Mouse (Mus musculus): ENCODE measurements at regions not wholly inside any gene's neighbourhood (a gene's known extent, or its start where the extent isn't known, plus 50 kb on each side); places are given as distances from the start of the nearest gene placed in this dataset.

GRCm38 (mm10) chr13:52116241-52116640 lies 269.8 kb downstream of the Gadd45g start:
- no peak for TF ChIP-seq CTCF (IDR thresholded peaks at IDR 0.05; ENCODE audit: control insufficient read depth, insufficient read depth, insufficient read length)
- TF ChIP-seq FOSL1 (IDR thresholded peaks at IDR 0.05; ENCODE audit: insufficient read depth, low read length, poor library complexity, severe bottlenecking) = no peak
- no peak for TF ChIP-seq MYOG (IDR thresholded peaks at IDR 0.05; ENCODE audit: control insufficient read depth, extremely low read depth, insufficient read length)
- TF ChIP-seq CEBPB (IDR thresholded peaks at IDR 0.05; ENCODE audit: low read depth) = no peak
- no peak for TF ChIP-seq MAX (IDR thresholded peaks at IDR 0.05)
- no peak for TF ChIP-seq USF1 (IDR thresholded peaks at IDR 0.05; ENCODE audit: low read depth)
- no peak for TF ChIP-seq MYOD1 (IDR thresholded peaks at IDR 0.05; ENCODE audit: control insufficient read depth, insufficient read length, low read depth)

Measured in C2C12 (cell line).